Mouse (Mus musculus) heart, embryonic 12.5 days (tissue): ENCODE measurements at regions not wholly inside any gene's neighbourhood (a gene's known extent, or its start where the extent isn't known, plus 50 kb on each side); places are given as distances from the start of the nearest gene placed in this dataset.

ENCODE experiments used
- ATAC-seq: fragments of 200-750 bp; cut with Nextera tagmentation; 2 replicates; pipeline ENCODE4 v1.8.0; 2017; ENCODE audit warnings: moderate TSS enrichment, moderate library complexity; ENCODE audit not compliant: insufficient number of reproducible peaks, low FRiP score
- H3K27ac ChIP-seq: fragments of 300-500 bp; sonication (generic); 2 replicates; pipeline ENCODE4 v1.5.1; 2016; ENCODE audit warnings: mild to moderate bottlenecking, moderate library complexity; ENCODE audit not compliant: poor library complexity, severe bottlenecking
- H3K27me3 ChIP-seq: fragments of 300-500 bp; sonication (generic); replicated peaks from 2 replicates; pipeline ENCODE4 v1.6.1; 2016; ENCODE audit warnings: mild to moderate bottlenecking, moderate library complexity
- H3K36me3 ChIP-seq: fragments of 300-500 bp; sonication (generic); 2 replicates; pipeline ENCODE4 v1.6.1; 2016; ENCODE audit warnings: mild to moderate bottlenecking, moderate library complexity
- H3K4me1 ChIP-seq: fragments of 300-500 bp; sonication (generic); replicated peaks from 2 replicates; pipeline ENCODE4 v1.6.1; 2016; ENCODE audit warnings: mild to moderate bottlenecking
- H3K4me2 ChIP-seq: fragments of 300-500 bp; sonication (generic); 2 replicates; pipeline ENCODE4 v1.6.1; 2016; ENCODE audit warnings: mild to moderate bottlenecking, moderate library complexity
- H3K4me3 ChIP-seq: fragments of 300-500 bp; sonication (generic); 2 replicates; pipeline ENCODE4 v1.5.1; 2016; ENCODE audit warnings: mild to moderate bottlenecking
- H3K9ac ChIP-seq: fragments of 300-500 bp; sonication (generic); 2 replicates; pipeline ENCODE4 v1.6.1; 2016; ENCODE audit warnings: mild to moderate bottlenecking, moderate library complexity
- H3K9me3 ChIP-seq: fragments of 300-500 bp; sonication (generic); replicated peaks from 2 replicates; pipeline ENCODE4 v1.6.1; 2016; ENCODE audit warnings: mild to moderate bottlenecking, moderate library complexity
- WGBS: fragments of 180-500 bp; shearing (Covaris S2); methylation state at CpG from one replicate; pipeline ENCODE4 v1.1.7; 2016; 5-methylcytosine and 5-hydroxymethylcytosine counted together

GRCm38 (mm10) chr8:115478406-115479060 lies 229.1 kb downstream of the Maf start:
- 0 out of 2 replicates have a peak overlapping the region, but pooled peaks have one; percentile 34 for H3K27ac ChIP-seq
- 33% methylated on average over 11 of the region's 11 CpGs for WGBS
- H3K9me3 ChIP-seq: no peaks in the 10 kb centered on the region
- no peaks in the 10 kb centered on the region for H3K36me3 ChIP-seq
- H3K4me3 ChIP-seq: no peak overlapping the region
- H3K9ac ChIP-seq: no peak overlapping the region
- 0 out of 2 replicates have a peak overlapping the region, but pooled peaks have one; percentile 18 for H3K4me2 ChIP-seq
- H3K27me3 ChIP-seq: 0 out of 2 replicates have a peak, but pooled peaks cover 6% of the 10 kb centered on the region
- no peak for ATAC-seq
- peaks cover 33% of the 10 kb centered on the region for H3K4me1 ChIP-seq

GRCm38 (mm10) chr8:115476071-115476470 lies 231.5 kb downstream of the Maf start:
- Histone ChIP-seq H3K27me3 (0 out of 2 replicates have a peak, but pooled peaks cover 6% of the 10 kb centered on the region), H3K9me3 (no peaks in the 10 kb centered on the region), H3K9ac (no peak overlapping the region), H3K36me3 (no peaks in the 10 kb centered on the region), H3K4me3 (no peak overlapping the region), H3K4me1 (peaks cover 28% of the 10 kb centered on the region), H3K27ac (no peak overlapping the region), H3K4me2 (no peak overlapping the region)
- ATAC-seq: no peak
- WGBS: 82% methylated on average over 9 of the region's 9 CpGs

- Histone ChIP-seq H3K4me2 (no peak overlapping the region), H3K4me1 (peaks cover 21% of the 10 kb centered on the region), H3K27ac (no peak overlapping the region), H3K9ac (no peak overlapping the region), H3K27me3 (0 out of 2 replicates have a peak, but pooled peaks cover 6% of the 10 kb centered on the region), H3K36me3 (no peaks in the 10 kb centered on the region), H3K9me3 (no peaks in the 10 kb centered on the region), H3K4me3 (no peak overlapping the region)
- WGBS: 80% methylated on average over 10 of the region's 10 CpGs
- ATAC-seq: no peak
Measured at GRCm38 (mm10) chr8:115475156-115475555, 232.4 kb downstream of the Maf start.

- Histone ChIP-seq H3K4me1 (peaks cover 16% of the 10 kb centered on the region), H3K36me3 (no peaks in the 10 kb centered on the region), H3K9ac (no peak overlapping the region), H3K9me3 (no peaks in the 10 kb centered on the region), H3K4me3 (no peak overlapping the region), H3K27ac (no peak overlapping the region), H3K27me3 (0 out of 2 replicates have a peak, but pooled peaks cover 6% of the 10 kb centered on the region), H3K4me2 (peak overlapping the region; percentile 18)
- 53% methylated on average over 8 of the region's 8 CpGs for WGBS
- no peak for ATAC-seq
Measured at GRCm38 (mm10) chr8:115473974-115474373, 233.6 kb downstream of the Maf start.

GRCm38 (mm10) chr8:115466553-115466952 lies 241.0 kb downstream of the Maf start:
- no peak overlapping the region for H3K4me3 ChIP-seq
- 27% methylated on average over 9 of the region's 9 CpGs for WGBS
- H3K4me1 ChIP-seq: peaks cover 10% of the 10 kb centered on the region; the same call in 1 of the 2 replicates
- H3K36me3 ChIP-seq: no peaks in the 10 kb centered on the region
- no peak for ATAC-seq
- H3K27ac ChIP-seq: no peak overlapping the region
- H3K9ac ChIP-seq: no peak overlapping the region
- no peak overlapping the region for H3K4me2 ChIP-seq
- peaks cover 8% of the 10 kb centered on the region; the same call in 1 of the 2 replicates for H3K27me3 ChIP-seq
- no peaks in the 10 kb centered on the region for H3K9me3 ChIP-seq

- H3K4me2 ChIP-seq: no peak overlapping the region
- 70% methylated on average over 7 of the region's 7 CpGs for WGBS
- no peak for ATAC-seq
Measured at GRCm38 (mm10) chr8:115466122-115466521, 241.5 kb downstream of the Maf start.

GRCm38 (mm10) chr8:115462657-115463056 lies 244.9 kb downstream of the Maf start:
- peaks cover 8% of the 10 kb centered on the region; the same call in 1 of the 2 replicates for H3K27me3 ChIP-seq

More at GRCm38 (mm10) chr8:115466122-115466521, 241.5 kb downstream of the Maf start:
- Histone ChIP-seq H3K27ac (no peak overlapping the region), H3K36me3 (no peaks in the 10 kb centered on the region), H3K4me3 (no peak overlapping the region), H3K27me3 (peaks cover 8% of the 10 kb centered on the region; the same call in 1 of the 2 replicates), H3K4me1 (peaks cover 10% of the 10 kb centered on the region; the same call in 1 of the 2 replicates), H3K9me3 (no peaks in the 10 kb centered on the region), H3K9ac (no peak overlapping the region)

GRCm38 (mm10) chr8:115458119-115458518 lies 249.5 kb downstream of the Maf start:
- Histone ChIP-seq H3K4me2 (no peak overlapping the region), H3K4me3 (no peak overlapping the region), H3K27me3 (no peaks in the 10 kb centered on the region), H3K27ac (no peak overlapping the region), H3K9ac (no peak overlapping the region), H3K4me1 (peaks cover 4% of the 10 kb centered on the region; the same call in 1 of the 2 replicates), H3K9me3 (no peaks in the 10 kb centered on the region), H3K36me3 (no peaks in the 10 kb centered on the region)
- 55% methylated on average over 3 of the region's 3 CpGs for WGBS
- ATAC-seq: no peak

More at GRCm38 (mm10) chr8:115462657-115463056, 244.9 kb downstream of the Maf start:
- no peaks in the 10 kb centered on the region for H3K36me3 ChIP-seq
- H3K9me3 ChIP-seq: no peaks in the 10 kb centered on the region
- H3K4me2 ChIP-seq: no peak overlapping the region
- ATAC-seq: no peak
- H3K4me1 ChIP-seq: peaks cover 10% of the 10 kb centered on the region; the same call in 1 of the 2 replicates
- H3K4me3 ChIP-seq: no peak overlapping the region
- H3K9ac ChIP-seq: no peak overlapping the region
- H3K27ac ChIP-seq: no peak overlapping the region
- 82% methylated on average over 6 of the region's 6 CpGs for WGBS

- H3K9me3 ChIP-seq: no peaks in the 10 kb centered on the region
- no peak overlapping the region for H3K4me3 ChIP-seq
- 71% methylated on average over 1 of the region's 1 CpGs for WGBS
- H3K27me3 ChIP-seq: no peaks in the 10 kb centered on the region
- H3K4me2 ChIP-seq: no peak overlapping the region
- no peak overlapping the region for H3K9ac ChIP-seq
- peaks cover 4% of the 10 kb centered on the region; the same call in 1 of the 2 replicates for H3K4me1 ChIP-seq
- no peak overlapping the region for H3K27ac ChIP-seq
- no peak for ATAC-seq
- no peaks in the 10 kb centered on the region for H3K36me3 ChIP-seq
Measured at GRCm38 (mm10) chr8:115450789-115451188, 256.8 kb downstream of the Maf start.

- Histone ChIP-seq H3K9ac (no peak overlapping the region), H3K36me3 (no peaks in the 10 kb centered on the region), H3K4me2 (no peak overlapping the region), H3K4me3 (no peak overlapping the region), H3K27ac (no peak overlapping the region), H3K27me3 (no peaks in the 10 kb centered on the region), H3K9me3 (no peaks in the 10 kb centered on the region), H3K4me1 (no peaks in the 10 kb centered on the region)
- no peak for ATAC-seq
- 72% methylated on average over 3 of the region's 3 CpGs for WGBS
Measured at GRCm38 (mm10) chr8:115448367-115448766, 259.2 kb downstream of the Maf start.

GRCm38 (mm10) chr8:115444519-115444918 lies 263.1 kb downstream of the Maf start:
- Histone ChIP-seq H3K4me2 (no peak overlapping the region), H3K4me1 (no peaks in the 10 kb centered on the region), H3K9me3 (no peaks in the 10 kb centered on the region), H3K4me3 (no peak overlapping the region), H3K9ac (no peak overlapping the region), H3K27ac (no peak overlapping the region), H3K27me3 (0 out of 2 replicates have a peak, but pooled peaks cover 3% of the 10 kb centered on the region), H3K36me3 (no peaks in the 10 kb centered on the region)
- WGBS: 85% methylated on average over 5 of the region's 5 CpGs
- ATAC-seq: no peak
